24 mouse cellular contexts compared by ENCODE assay signal in genomic region chr1:164327764-164328163, GRCm38 (mm10). TPM values are rescaled to one million over a fixed set of nuclear protein-coding genes. Genes with fewer than 3 reads are reported as not detected.
DNase-seq lines count a peak whose midpoint lies in the region; ATAC-seq and TF ChIP-seq lines count a peak whose summit lies in the region.
"Had no signal": no experiment of that assay in that cellular context is flagged by ENCODE, and none has a peak within 500 bp of the region (broad histone marks: within the 10 kb centered on the region; RNA-seq: fewer than 3 reads in every experiment).

No protein-coding gene starts in this region.

- H3K9ac ChIP-seq in stomach, embryonic 14.5 days (replicated peaks; ENCODE audit: low read depth, low read length), result no peak overlapping the region
- no peak overlapping the region for H3K9ac ChIP-seq in stomach, postnatal 0 days (ENCODE audit: low read length)
- no peak overlapping the region for H3K9ac ChIP-seq in hindbrain, embryonic 12.5 days
- H3K9ac ChIP-seq: embryonic facial prominence, embryonic 12.5 days; embryonic facial prominence, embryonic 15.5 days; forebrain, postnatal 0 days; hindbrain, embryonic 15.5 days had no signal

- TF ChIP-seq POLR2A in olfactory bulb, adult 2 months (IDR thresholded peaks at IDR 0.05; ENCODE audit: insufficient read depth, low read depth, low read length), result no peak

- H3K4me1 ChIP-seq in olfactory bulb, adult 2 months (ENCODE audit: control insufficient read depth, insufficient read depth, low read length), result peaks cover 6% of the 10 kb centered on the region
- peaks cover 13% of the 10 kb centered on the region for H3K4me1 ChIP-seq in stomach, embryonic 14.5 days (ENCODE audit: control insufficient read depth, insufficient read depth, low read length)
- 0 out of 2 replicates have a peak, but pooled peaks cover 4% of the 10 kb centered on the region for H3K4me1 ChIP-seq in stomach, postnatal 0 days (replicated peaks; ENCODE audit: control insufficient read depth, insufficient read depth)
- peaks cover 7% of the 10 kb centered on the region; the same call in 1 of the 2 replicates for H3K4me1 ChIP-seq in hindbrain, embryonic 12.5 days
- H3K4me1 ChIP-seq: embryonic facial prominence, embryonic 15.5 days had no signal

- ATAC-seq in stomach, embryonic 14.5 days (ENCODE audit: insufficient number of reproducible peaks, insufficient read depth, low FRiP score, low read depth), result no peak
- peak; percentile 59 for ATAC-seq in stomach, postnatal 0 days (ENCODE audit: low FRiP score, low TSS enrichment)
- ATAC-seq in hindbrain, embryonic 12.5 days (ENCODE audit: low FRiP score), result no peak
- ATAC-seq: CD4-positive, CD25-positive, alpha-beta regulatory T cell, adult 4 months; forebrain, embryonic 14.5 days; forebrain, postnatal 0 days had no signal

- 49% methylated on average over 7 of the region's 7 CpGs for WGBS in olfactory bulb, adult 2 months
- WGBS in stomach, embryonic 14.5 days, result 48% methylated on average over 7 of the region's 7 CpGs
- WGBS in stomach, postnatal 0 days, result 34% methylated on average over 7 of the region's 7 CpGs
- 75% methylated on average over 7 of the region's 7 CpGs for WGBS in hindbrain, embryonic 12.5 days

- peak overlapping the region; percentile 91; the same call in 1 of the 2 replicates for H3K27ac ChIP-seq in layer of hippocampus, adult 2 months
- H3K27ac ChIP-seq in olfactory bulb, adult 2 months (ENCODE audit: insufficient read depth, low read depth, low read length), result 0 out of 2 replicates have a peak overlapping the region, but pooled peaks have one; percentile 12
- H3K27ac ChIP-seq in stomach, embryonic 14.5 days (ENCODE audit: low read length), result peak overlapping the region; percentile 69
- H3K27ac ChIP-seq in stomach, postnatal 0 days (replicated peaks), result peak overlapping the region; percentile 31; the same call in 1 of the 2 replicates
- no peak overlapping the region for H3K27ac ChIP-seq in hindbrain, embryonic 12.5 days
- H3K27ac ChIP-seq: embryonic facial prominence, embryonic 12.5 days; embryonic facial prominence, embryonic 15.5 days; gastrocnemius, adult 2 months; hindbrain, embryonic 15.5 days had no signal

- TF ChIP-seq EP300 in stomach, postnatal 0 days (optimal IDR thresholded peaks at IDR 0.05), result no peak

- H3K27me3 ChIP-seq in stomach, embryonic 14.5 days (ENCODE audit: control insufficient read depth, insufficient read depth, low read length), result no peaks in the 10 kb centered on the region
- no peaks in the 10 kb centered on the region for H3K27me3 ChIP-seq in stomach, postnatal 0 days (ENCODE audit: control insufficient read depth, insufficient read depth, low read length)
- H3K27me3 ChIP-seq in hindbrain, embryonic 12.5 days, result no peaks in the 10 kb centered on the region
- H3K27me3 ChIP-seq: embryonic facial prominence, embryonic 12.5 days; embryonic facial prominence, embryonic 15.5 days; hindbrain, embryonic 15.5 days had no signal

- DNase-seq in layer of hippocampus, adult 2 months (ENCODE audit: low spot score in 2 of 2), result no peak
- no peak for DNase-seq in layer of hippocampus, adult 11-12 months (ENCODE audit: low spot score)
- DNase-seq in stomach, postnatal 0 days (ENCODE audit: low spot score), result no peak
- DNase-seq: adrenal gland, adult 2 months; adrenal gland, postnatal 14 days; cerebellum, adult 11 months; cerebellum, adult 2 months; cerebellum, adult 9-11 months; cerebellum, postnatal 25 days; forebrain, postnatal 0 days; gastrocnemius, adult 2 months; gastrocnemius, postnatal 14 days; heart, adult 11 months; heart, postnatal 14 days; heart, postnatal 4 days had no signal

- TF ChIP-seq CTCF in layer of hippocampus, adult 2 months (conservative IDR thresholded peaks at IDR 0.05), result no peak
- TF ChIP-seq CTCF in olfactory bulb, adult 2 months (IDR thresholded peaks at IDR 0.05; ENCODE audit: insufficient read depth, low read depth, low read length), result no peak
- TF ChIP-seq CTCF in stomach, postnatal 0 days (IDR thresholded peaks at IDR 0.05; ENCODE audit: low read depth), result no peak

- peaks cover under 1% of the 10 kb centered on the region; the same call in 1 of the 2 replicates for H3K36me3 ChIP-seq in stomach, embryonic 14.5 days (ENCODE audit: control insufficient read depth, insufficient read depth, low read length)
- H3K36me3 ChIP-seq in stomach, postnatal 0 days (ENCODE audit: control insufficient read depth, insufficient read depth, low read length), result no peaks in the 10 kb centered on the region
- peaks cover 26% of the 10 kb centered on the region; the same call in 1 of the 2 replicates for H3K36me3 ChIP-seq in hindbrain, embryonic 12.5 days

- H3K9me3 ChIP-seq in stomach, embryonic 14.5 days (ENCODE audit: control insufficient read depth, low read depth, low read length), result no peaks in the 10 kb centered on the region
- no peaks in the 10 kb centered on the region for H3K9me3 ChIP-seq in stomach, postnatal 0 days (ENCODE audit: control insufficient read depth, low read length)
- H3K9me3 ChIP-seq in hindbrain, embryonic 12.5 days (replicated peaks), result no peaks in the 10 kb centered on the region
- H3K9me3 ChIP-seq: embryonic facial prominence, embryonic 12.5 days; embryonic facial prominence, embryonic 15.5 days; hindbrain, embryonic 15.5 days had no signal

- no peak overlapping the region for H3K4me3 ChIP-seq in layer of hippocampus, adult 2 months
- H3K4me3 ChIP-seq in olfactory bulb, adult 2 months (ENCODE audit: insufficient read depth, low read depth, low read length), result no peak overlapping the region
- no peak overlapping the region for H3K4me3 ChIP-seq in stomach, embryonic 14.5 days (ENCODE audit: low read depth, low read length)
- no peak overlapping the region for H3K4me3 ChIP-seq in stomach, postnatal 0 days (ENCODE audit: low read depth, low read length)
- no peak overlapping the region for H3K4me3 ChIP-seq in hindbrain, embryonic 12.5 days
- H3K4me3 ChIP-seq: embryonic facial prominence, embryonic 12.5 days; embryonic facial prominence, embryonic 15.5 days; gastrocnemius, adult 2 months; hindbrain, embryonic 15.5 days had no signal

- H3K4me2 ChIP-seq in stomach, embryonic 14.5 days (replicated peaks; ENCODE audit: low read depth, low read length), result no peak overlapping the region
- H3K4me2 ChIP-seq in stomach, postnatal 0 days (replicated peaks; ENCODE audit: low read depth), result no peak overlapping the region
- H3K4me2 ChIP-seq in hindbrain, embryonic 12.5 days (replicated peaks), result no peak overlapping the region
- H3K4me2 ChIP-seq: embryonic facial prominence, embryonic 12.5 days; embryonic facial prominence, embryonic 15.5 days; heart, embryonic 11.5 days; hindbrain, embryonic 15.5 days had no signal

RNA-seq across cellular contexts. Expression of gene Blzf1, which starts 20.5 kb away (rescaled TPM):
- total RNA-seq in layer of hippocampus, adult 2 months (2021), result 10 to 100 TPM; 23.2 to 26.8 TPM
- polyA plus RNA-seq in olfactory bulb, adult 2 months (2012; ENCODE audit: insufficient read depth, insufficient read length, low replicate concordance, missing spikeins), result not detected in 2 replicates
- polyA plus RNA-seq in stomach, embryonic 14.5 days (2014; fragmentation: Nextera tagmentation; extraction: Ambion mirVana), result 25.6 and 26.7 TPM in 2 replicates
- 48.7 and 50.5 TPM in 2 replicates for polyA plus RNA-seq in stomach, postnatal 0 days (2015; fragmentation: Nextera tagmentation; extraction: Ambion mirVana)
- 31.0 and 31.3 TPM in 2 replicates for polyA plus RNA-seq in hindbrain, embryonic 12.5 days (2016; fragmentation: Nextera tagmentation; extraction: Ambion mirVana)

RNA-seq across cellular contexts. Expression of gene Nme7, which starts 23.8 kb away (rescaled TPM):
- 10 to 100 TPM; 24.0 to 31.5 TPM for total RNA-seq in layer of hippocampus, adult 2 months (2021)
- not detected in 2 replicates for polyA plus RNA-seq in olfactory bulb, adult 2 months (2012; ENCODE audit: insufficient read depth, insufficient read length, low replicate concordance, missing spikeins)
- polyA plus RNA-seq in stomach, embryonic 14.5 days (2014; fragmentation: Nextera tagmentation; extraction: Ambion mirVana), result 34.7 and 36.9 TPM in 2 replicates
- polyA plus RNA-seq in stomach, postnatal 0 days (2015; fragmentation: Nextera tagmentation; extraction: Ambion mirVana), result 14.9 and 17.8 TPM in 2 replicates
- polyA plus RNA-seq in hindbrain, embryonic 12.5 days (2016; fragmentation: Nextera tagmentation; extraction: Ambion mirVana), result 29.8 and 32.0 TPM in 2 replicates

RNA-seq across cellular contexts. Expression of gene Ccdc181, which starts 52.4 kb away (rescaled TPM):
- 10 to 100 TPM; 21.7 to 24.8 TPM for total RNA-seq in layer of hippocampus, adult 2 months (2021)
- polyA plus RNA-seq in olfactory bulb, adult 2 months (2012; ENCODE audit: insufficient read depth, insufficient read length, low replicate concordance, missing spikeins), result not detected in 2 replicates
- 11.8 and 12.2 TPM in 2 replicates for polyA plus RNA-seq in stomach, embryonic 14.5 days (2014; fragmentation: Nextera tagmentation; extraction: Ambion mirVana)
- 7.5 and 8.6 TPM in 2 replicates for polyA plus RNA-seq in stomach, postnatal 0 days (2015; fragmentation: Nextera tagmentation; extraction: Ambion mirVana)
- polyA plus RNA-seq in hindbrain, embryonic 12.5 days (2016; fragmentation: Nextera tagmentation; extraction: Ambion mirVana), result 15.3 and 19.2 TPM in 2 replicates

Comparison
In these comparisons a context has a peak if more than half of its experiments do, and no peak if none do; other contexts are left out.
1. RNA of gene Blzf1, which starts 20.5 kb away (polyA plus RNA-seq): 48.7 to 50.5 TPM in stomach, postnatal 0 days, 31.0 to 31.3 TPM in hindbrain, embryonic 12.5 days and 25.6 to 26.7 TPM in stomach, embryonic 14.5 days; not detected in olfactory bulb, adult 2 months; every median in the first group is over 10 times any median in the second.
2. RNA of gene Nme7, which starts 23.8 kb away (polyA plus RNA-seq): 34.7 to 36.9 TPM in stomach, embryonic 14.5 days, 29.8 to 32.0 TPM in hindbrain, embryonic 12.5 days and 14.9 to 17.8 TPM in stomach, postnatal 0 days; not detected in olfactory bulb, adult 2 months; every median in the first group is over 10 times any median in the second.